Mouse (Mus musculus) E14TG2a.4 (cell line): ENCODE measurements at regions not wholly inside any gene's neighbourhood (a gene's known extent, or its start where the extent isn't known, plus 50 kb on each side); places are given as distances from the start of the nearest gene placed in this dataset.
A peak's percentile ranks its signal among the peaks of the same experiment; 100 is the strongest.

ENCODE experiments used
- H3K27me3 ChIP-seq: 2 replicates; pipeline ENCODE4 v1.6.1; 2014; ENCODE audit warnings: low read length, control low read depth; ENCODE audit not compliant: insufficient read depth
- H3K36me3 ChIP-seq: 2 replicates; pipeline ENCODE4 v1.6.1; 2014; ENCODE audit warnings: low read length, control low read depth; ENCODE audit not compliant: insufficient read depth
- H3K4me1 ChIP-seq: replicated peaks from 2 replicates; pipeline ENCODE4 v1.6.1; 2014; ENCODE audit warnings: low read depth, low read length, control low read depth
- H3K4me3 ChIP-seq: replicated peaks from 2 replicates; pipeline ENCODE4 v1.5.1; 2014; ENCODE audit warnings: mild to moderate bottlenecking, low read length
- H3K9me3 ChIP-seq: 2 replicates; pipeline ENCODE4 v1.6.1; 2014; ENCODE audit warnings: low read length, control low read depth
- CTCF ChIP-seq: conservative IDR thresholded peaks from 2 replicates; pipeline ENCODE4 v1.5.1; 2014; ENCODE audit warnings: low read length
- NANOG ChIP-seq: IDR thresholded peaks from 2 replicates; pipeline ENCODE4 v1.6.1; 2014; ENCODE audit warnings: borderline replicate concordance, low read length, mixed read lengths
- POU5F1 ChIP-seq: IDR thresholded peaks from 2 replicates; pipeline ENCODE4 v1.6.1; 2014; ENCODE audit warnings: low read length, borderline replicate concordance

- TF ChIP-seq CTCF (no peak), POU5F1 (no peak), NANOG (no peak)
- no peak overlapping the region for H3K4me3 ChIP-seq
- no peaks in the 10 kb centered on the region for H3K27me3 ChIP-seq
- no peaks in the 10 kb centered on the region for H3K4me1 ChIP-seq
- no peaks in the 10 kb centered on the region for H3K36me3 ChIP-seq
- H3K9me3 ChIP-seq = no peaks in the 10 kb centered on the region
Observed at GRCm38 (mm10) chr3:137517433-137517832, 104.0 kb upstream of the Ddit4l start.

GRCm38 (mm10) chr3:137520191-137520590 is 101.2 kb upstream of the Ddit4l start:
- TF ChIP-seq POU5F1 = no peak
- no peak for TF ChIP-seq CTCF
- TF ChIP-seq NANOG = no peak
- H3K4me1 ChIP-seq = no peaks in the 10 kb centered on the region
- no peaks in the 10 kb centered on the region for H3K9me3 ChIP-seq
- no peak overlapping the region for H3K4me3 ChIP-seq
- no peaks in the 10 kb centered on the region for H3K27me3 ChIP-seq
- no peaks in the 10 kb centered on the region for H3K36me3 ChIP-seq

GRCm38 (mm10) chr3:137525606-137526575 is 95.5 kb upstream of the Ddit4l start:
- no peak overlapping the region for H3K4me3 ChIP-seq
- TF ChIP-seq CTCF (no peak), NANOG (no peak), POU5F1 (no peak)
- no peaks in the 10 kb centered on the region for H3K36me3 ChIP-seq
- H3K9me3 ChIP-seq = no peaks in the 10 kb centered on the region
- H3K4me1 ChIP-seq = peaks cover 4% of the 10 kb centered on the region; the same call in 1 of the 2 replicates
- no peaks in the 10 kb centered on the region for H3K27me3 ChIP-seq

GRCm38 (mm10) chr3:137529592-137529960 is 91.8 kb upstream of the Ddit4l start:
- TF ChIP-seq NANOG (no peak), CTCF (no peak), POU5F1 (no peak)
- Histone ChIP-seq H3K4me3 (no peak overlapping the region), H3K36me3 (no peaks in the 10 kb centered on the region), H3K27me3 (no peaks in the 10 kb centered on the region), H3K4me1 (peaks cover 4% of the 10 kb centered on the region; the same call in 1 of the 2 replicates), H3K9me3 (no peaks in the 10 kb centered on the region)

GRCm38 (mm10) chr3:137529961-137530609 is 91.3 kb upstream of the Ddit4l start:
- H3K27me3 ChIP-seq = no peaks in the 10 kb centered on the region
- TF ChIP-seq POU5F1 (no peak), CTCF (no peak), NANOG (peak; percentile 64; the same call in 1 of the 2 replicates)
- peaks cover 4% of the 10 kb centered on the region; the same call in 1 of the 2 replicates for H3K4me1 ChIP-seq
- H3K36me3 ChIP-seq = no peaks in the 10 kb centered on the region
- H3K9me3 ChIP-seq = no peaks in the 10 kb centered on the region
- H3K4me3 ChIP-seq = no peak overlapping the region

GRCm38 (mm10) chr3:137541666-137542065 is 79.7 kb upstream of the Ddit4l start:
- no peaks in the 10 kb centered on the region for H3K36me3 ChIP-seq
- H3K27me3 ChIP-seq = peaks cover 15% of the 10 kb centered on the region
- H3K9me3 ChIP-seq = peaks cover 11% of the 10 kb centered on the region; the same call in 1 of the 2 replicates
- H3K4me1 ChIP-seq = peaks cover under 1% of the 10 kb centered on the region
- no peak overlapping the region for H3K4me3 ChIP-seq
- TF ChIP-seq CTCF (no peak), POU5F1 (no peak), NANOG (no peak)

- Histone ChIP-seq H3K36me3 (no peaks in the 10 kb centered on the region), H3K4me3 (no peak overlapping the region), H3K9me3 (0 out of 2 replicates have a peak, but pooled peaks cover 6% of the 10 kb centered on the region), H3K27me3 (peaks cover 15% of the 10 kb centered on the region), H3K4me1 (peaks cover 7% of the 10 kb centered on the region)
- TF ChIP-seq NANOG (no peak), POU5F1 (no peak), CTCF (no peak)
Observed at GRCm38 (mm10) chr3:137542343-137542742, 79.1 kb upstream of the Ddit4l start.

GRCm38 (mm10) chr3:137547414-137547877 is 74.0 kb upstream of the Ddit4l start:
- H3K4me3 ChIP-seq = peak overlapping the region; percentile 39; the same call in 1 of the 2 replicates
- peaks cover 17% of the 10 kb centered on the region for H3K4me1 ChIP-seq
- no peaks in the 10 kb centered on the region for H3K36me3 ChIP-seq
- peak; percentile 92 for TF ChIP-seq NANOG
- TF ChIP-seq CTCF = no peak
- peaks cover 39% of the 10 kb centered on the region for H3K27me3 ChIP-seq
- no peaks in the 10 kb centered on the region for H3K9me3 ChIP-seq
